Mouse (Mus musculus) myocyte (in vitro differentiated cells): ENCODE results near the gene Cd180. TPM values are rescaled to one million over a fixed set of nuclear protein-coding genes. Genes with fewer than 3 reads are reported as not detected.

Experiments
- H3K27me3 ChIP-seq: one replicate; pipeline ENCODE4 v1.6.1; 2011; ENCODE audit not compliant: control insufficient read depth, insufficient read depth, insufficient read length
- H3K36me3 ChIP-seq: one replicate; pipeline ENCODE4 v1.6.1; 2011; ENCODE audit not compliant: control insufficient read depth, insufficient read depth
- H3K4me2 ChIP-seq: one replicate; pipeline ENCODE4 v1.6.1; 2011; ENCODE audit warnings: low read depth, control low read depth
- H3K4me3 ChIP-seq: one replicate; pipeline ENCODE4 v1.5.1; 2011; ENCODE audit warnings: mild to moderate bottlenecking, control low read depth, moderate library complexity
- H3K79me2 ChIP-seq: one replicate; pipeline ENCODE4 v1.6.1; 2011; ENCODE audit not compliant: control insufficient read depth, insufficient read depth
- H3ac ChIP-seq: one replicate; pipeline ENCODE4 v1.6.1; 2011; ENCODE audit not compliant: control insufficient read depth, insufficient read length
- CEBPB ChIP-seq: IDR thresholded peaks from 2 replicates; pipeline ENCODE4 v1.6.1; 2011; ENCODE audit warnings: mild to moderate bottlenecking, moderate library complexity; ENCODE audit not compliant: poor library complexity, insufficient read depth, severe bottlenecking
- E2F4 ChIP-seq: IDR thresholded peaks from one replicate; pipeline ENCODE4 v1.6.1; 2011; ENCODE audit warnings: mild to moderate bottlenecking, control low read depth, moderate library complexity; ENCODE audit not compliant: insufficient read depth
- MAX ChIP-seq: IDR thresholded peaks from one replicate; pipeline ENCODE4 v1.6.1; 2011; ENCODE audit warnings: low read depth, mild to moderate bottlenecking, control low read depth
- MYOD1 ChIP-seq, 3 experiments: IDR thresholded peaks; one replicate each; pipeline ENCODE4 v1.6.1; 2011; ENCODE audit warnings: control low read depth in 2 of 3, low read depth in 2 of 3, mild to moderate bottlenecking in 2 of 3, moderate library complexity in 1 of 3; ENCODE audit not compliant: insufficient read length in 2 of 3, control insufficient read depth in 1 of 3
- MYOG ChIP-seq, 3 experiments: IDR thresholded peaks; one replicate each; pipeline ENCODE4 v1.6.1; 2011; ENCODE audit warnings: control low read depth in 2 of 3, low read depth in 2 of 3, mild to moderate bottlenecking in 2 of 3; ENCODE audit not compliant: insufficient read length in 2 of 3, control insufficient read depth in 1 of 3, insufficient read depth in 1 of 3
- POLR2A ChIP-seq: IDR thresholded peaks from one replicate; pipeline ENCODE4 v1.6.1; 2011; ENCODE audit warnings: low read depth, mild to moderate bottlenecking, control low read depth, moderate library complexity; ENCODE audit not compliant: insufficient read length
- POLR2AphosphoS2 ChIP-seq: IDR thresholded peaks from one replicate; pipeline ENCODE4 v1.6.1; 2011; ENCODE audit warnings: low read depth, control low read depth; ENCODE audit not compliant: insufficient read length
- REST ChIP-seq: IDR thresholded peaks from one replicate; pipeline ENCODE4 v1.6.1; 2011; ENCODE audit warnings: mild to moderate bottlenecking, control low read depth, moderate library complexity; ENCODE audit not compliant: insufficient read depth, insufficient read length
- SRF ChIP-seq: IDR thresholded peaks from one replicate; pipeline ENCODE4 v1.6.1; 2011; ENCODE audit warnings: low read depth; ENCODE audit not compliant: control insufficient read depth, insufficient read length
- TCF12 ChIP-seq: IDR thresholded peaks from one replicate; pipeline ENCODE4 v1.6.1; 2011; ENCODE audit warnings: mild to moderate bottlenecking, control low read depth; ENCODE audit not compliant: poor library complexity, insufficient read depth, severe bottlenecking
- TCF3 ChIP-seq: IDR thresholded peaks from one replicate; pipeline ENCODE4 v1.6.1; 2011; ENCODE audit warnings: low read depth, control low read depth; ENCODE audit not compliant: insufficient read length
- USF1 ChIP-seq: IDR thresholded peaks from one replicate; pipeline ENCODE4 v1.6.1; 2011; ENCODE audit warnings: low read depth, mild to moderate bottlenecking, control low read depth, moderate library complexity
- polyA plus RNA-seq: library from polyadenylated mRNA; unstranded; fragments of >200 nt; fragmentation: generic; extraction: Trizol; gene quantifications from one replicate; pipeline ENCODE4 v1.2.1, GENCODE M21; 2012; ENCODE audit warnings: missing spikeins

Cd180 gene
- polyA plus RNA-seq, 1 experiment, result 0.14 TPM

DNA sequence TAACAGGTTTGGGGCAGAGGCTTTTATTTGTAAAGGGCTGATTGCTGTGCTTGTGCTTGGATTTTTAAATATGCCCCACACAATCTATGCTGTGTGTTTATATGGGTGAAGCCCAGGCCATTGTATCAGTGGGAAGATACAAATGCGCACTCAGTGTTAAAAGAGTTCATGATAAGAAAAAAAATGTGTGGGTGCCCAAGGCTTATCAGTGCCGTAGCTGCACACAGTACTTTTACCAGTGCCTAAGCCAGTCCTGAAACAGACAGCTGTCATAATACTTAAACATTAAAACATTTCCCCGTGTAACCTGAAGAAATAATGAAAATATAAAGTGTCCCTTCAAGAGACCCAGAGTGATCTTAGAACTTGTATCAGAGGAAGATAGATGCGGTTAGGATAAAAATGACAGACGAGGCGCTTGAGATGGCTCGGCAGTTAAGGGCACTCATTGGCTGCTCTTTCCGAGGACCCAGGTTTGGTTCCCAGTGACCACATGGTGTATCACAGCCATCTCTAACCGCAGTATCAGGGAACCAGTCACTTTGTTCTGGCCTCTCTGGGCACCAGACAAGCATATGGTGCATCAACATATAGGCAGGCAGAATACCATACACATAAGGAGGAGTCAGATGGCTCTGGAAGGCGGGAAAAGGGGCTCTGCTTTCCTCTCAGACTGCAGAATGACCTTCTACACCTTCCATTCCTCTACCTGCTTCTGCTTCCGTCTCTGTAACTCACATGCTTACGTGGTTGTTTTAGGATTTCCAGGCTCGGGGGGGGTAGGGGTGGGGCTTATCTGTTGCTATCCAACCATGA, 46.6 kb downstream of the Cd180 start:
- H3K27me3 ChIP-seq, result no peaks in the 10 kb centered on the region
- H3ac ChIP-seq, result no peak overlapping the region
- H3K4me3 ChIP-seq, result no peak overlapping the region
- H3K4me2 ChIP-seq, result no peak overlapping the region
- TF ChIP-seq USF1 (no peak), CEBPB (no peak), MYOG (IDR thresholded peaks at IDR 0.05; ENCODE audit: control insufficient read depth in 1 of 3, insufficient read depth in 1 of 3, insufficient read length in 2 of 3, low read depth in 2 of 3) (no peak), MYOD1 (IDR thresholded peaks at IDR 0.05; ENCODE audit: control insufficient read depth in 1 of 3, insufficient read length in 2 of 3, low read depth in 2 of 3) (no peak), MAX (no peak), POLR2A (no peak), TCF3 (no peak), TCF12 (no peak), POLR2AphosphoS2 (no peak), E2F4 (no peak), REST (no peak), SRF (no peak)
- H3K79me2 ChIP-seq, result no peaks in the 10 kb centered on the region
- peaks cover 52% of the 10 kb centered on the region for H3K36me3 ChIP-seq

DNA sequence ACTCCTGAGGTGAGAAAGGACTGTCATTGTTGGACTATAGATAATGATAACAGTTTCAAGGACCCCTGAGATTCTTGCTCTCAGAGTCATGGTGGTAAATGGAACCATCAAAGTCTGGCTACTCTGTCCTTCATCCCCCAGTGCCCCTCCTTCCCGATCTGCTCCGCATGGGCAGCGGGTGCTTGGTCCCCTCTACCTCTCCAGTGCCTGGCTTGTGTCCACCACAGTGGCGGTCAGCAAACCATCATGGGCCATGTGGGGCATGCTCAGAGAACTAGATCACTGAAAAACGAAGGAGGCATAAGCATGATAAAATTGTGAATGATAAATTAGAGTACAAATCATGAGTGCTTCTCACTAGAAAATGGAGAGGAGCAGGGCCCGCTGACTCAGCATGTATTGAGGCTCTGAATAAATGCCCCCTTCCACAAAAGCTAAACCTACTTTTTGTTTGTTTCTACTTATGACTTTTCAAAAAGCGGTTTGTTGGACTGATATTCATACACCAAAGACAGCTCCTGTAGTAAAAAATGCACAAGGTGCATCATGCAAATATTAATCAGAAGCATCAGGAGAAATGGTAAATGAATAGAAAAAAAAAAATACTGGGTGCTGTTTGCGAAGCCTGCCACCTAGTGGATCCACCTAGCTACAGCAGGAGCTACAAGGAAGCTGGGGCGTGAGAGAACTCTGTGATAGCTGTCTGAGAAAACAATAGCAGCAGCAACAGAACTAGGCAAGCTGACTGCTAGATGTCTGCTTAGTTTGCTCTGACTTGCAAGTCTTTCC, 51.3 kb downstream of the Cd180 start:
- Histone ChIP-seq H3K79me2 (no peaks in the 10 kb centered on the region), H3ac (no peak overlapping the region), H3K27me3 (no peaks in the 10 kb centered on the region), H3K36me3 (peaks cover 50% of the 10 kb centered on the region), H3K4me3 (no peak overlapping the region), H3K4me2 (no peak overlapping the region)
- no peak for TF ChIP-seq TCF3
- TF ChIP-seq USF1, result no peak

DNA sequence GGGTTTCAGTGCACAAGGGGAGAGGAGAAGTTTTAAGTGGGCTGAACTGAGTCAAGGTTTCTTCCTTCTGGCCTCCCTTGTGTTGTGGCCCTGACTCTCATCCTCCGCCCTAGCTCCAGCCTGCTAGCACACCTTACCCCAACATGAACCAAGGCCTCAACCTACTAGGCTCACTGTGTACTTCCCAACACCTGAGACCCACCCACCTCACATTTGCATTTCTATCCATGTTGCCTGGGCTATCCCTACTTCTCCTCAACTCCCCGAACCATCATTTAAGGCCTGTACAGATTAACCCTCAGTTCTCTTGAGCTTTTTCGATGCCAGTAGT, 51.9 kb downstream of the Cd180 start:
- peaks cover 55% of the 10 kb centered on the region for H3K36me3 ChIP-seq
- H3K27me3 ChIP-seq, result no peaks in the 10 kb centered on the region
- no peaks in the 10 kb centered on the region for H3K79me2 ChIP-seq
- no peak overlapping the region for H3K4me2 ChIP-seq
- no peak for TF ChIP-seq MYOD1 (IDR thresholded peaks at IDR 0.05; ENCODE audit: control insufficient read depth in 1 of 3, insufficient read length in 2 of 3, low read depth in 2 of 3)
- TF ChIP-seq POLR2AphosphoS2, result no peak
- no peak for TF ChIP-seq POLR2A
- no peak for TF ChIP-seq USF1
- TF ChIP-seq SRF, result no peak
- TF ChIP-seq TCF3, result no peak
- TF ChIP-seq REST, result no peak
- TF ChIP-seq MYOG (IDR thresholded peaks at IDR 0.05; ENCODE audit: control insufficient read depth in 1 of 3, insufficient read depth in 1 of 3, insufficient read length in 2 of 3, low read depth in 2 of 3), result no peak
- TF ChIP-seq E2F4, result no peak
- TF ChIP-seq CEBPB, result no peak
- TF ChIP-seq TCF12, result no peak
- no peak for TF ChIP-seq MAX
- no peak overlapping the region for H3K4me3 ChIP-seq
- H3ac ChIP-seq, result no peak overlapping the region

DNA sequence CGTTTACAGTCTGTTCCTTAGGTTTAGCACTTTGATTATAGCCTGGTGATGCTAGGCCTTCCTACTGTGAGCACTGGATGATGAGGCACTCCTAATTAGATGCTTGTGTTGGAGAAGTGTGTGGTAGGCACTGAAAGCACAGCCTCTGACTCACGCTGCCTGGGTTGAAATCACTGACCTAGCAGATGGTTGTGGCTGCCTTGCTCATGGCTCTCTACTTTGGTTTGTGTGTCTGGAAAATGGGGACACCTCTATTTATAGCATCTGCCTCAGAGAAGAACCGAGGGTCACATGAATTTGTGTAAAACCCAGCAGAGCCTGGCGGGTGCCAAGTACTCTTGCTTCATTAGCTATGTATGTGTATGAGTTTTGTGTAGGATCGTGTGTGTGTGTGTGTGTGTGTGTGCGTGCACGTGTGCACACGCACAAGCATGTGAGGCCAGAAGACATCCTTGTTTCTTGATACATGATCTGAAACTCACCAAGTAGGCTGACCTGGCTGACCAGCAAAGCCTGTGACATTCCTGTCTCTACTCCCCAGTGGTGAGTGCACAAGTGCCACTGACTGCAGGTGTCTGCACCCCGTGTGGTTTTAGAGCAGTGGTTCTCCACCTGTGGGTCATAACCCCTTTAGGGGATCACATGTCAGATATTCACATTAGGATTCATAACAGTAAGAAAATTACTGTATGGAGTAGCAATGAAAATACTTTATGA, 52.4 kb downstream of the Cd180 start:
- Histone ChIP-seq H3ac (no peak overlapping the region), H3K4me2 (no peak overlapping the region), H3K36me3 (peaks cover 57% of the 10 kb centered on the region), H3K79me2 (no peaks in the 10 kb centered on the region), H3K27me3 (no peaks in the 10 kb centered on the region), H3K4me3 (no peak overlapping the region)
- TF ChIP-seq SRF, result no peak
- no peak for TF ChIP-seq TCF3
- peak in 2 of 3 experiments; percentile 17 to 58 for TF ChIP-seq MYOD1 (IDR thresholded peaks at IDR 0.05; ENCODE audit: control insufficient read depth in 1 of 3, insufficient read length in 2 of 3, low read depth in 2 of 3)
- TF ChIP-seq MYOG (IDR thresholded peaks at IDR 0.05; ENCODE audit: control insufficient read depth in 1 of 3, insufficient read depth in 1 of 3, insufficient read length in 2 of 3, low read depth in 2 of 3), result peak in 1 of 3 experiments; percentile 53
- TF ChIP-seq TCF12, result no peak
